21 mouse cellular contexts compared by ENCODE assay signal in the genomic region with DNA sequence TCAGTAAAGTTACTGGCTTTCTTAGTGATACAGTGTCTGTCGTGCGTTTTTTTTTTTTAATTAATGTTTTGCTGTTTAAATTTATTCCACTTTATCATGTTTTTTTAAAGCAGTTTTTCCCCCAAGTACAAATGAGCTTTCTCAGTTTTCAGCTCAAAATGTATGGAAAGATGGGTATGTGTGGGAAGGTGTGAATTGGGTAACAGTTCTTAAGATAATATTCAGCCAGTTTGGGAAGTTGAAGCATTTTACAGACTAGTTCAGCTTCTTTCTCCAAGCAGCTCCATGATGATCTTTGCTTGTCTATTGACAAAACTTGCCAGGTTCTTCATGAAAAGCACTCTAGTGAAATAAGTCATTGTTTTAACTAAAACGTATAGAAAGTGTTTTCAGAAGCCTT.
"Had no signal": no experiment of that assay in that cellular context is flagged by ENCODE, and none has a peak within 500 bp of the region (broad histone marks: within the 10 kb centered on the region; RNA-seq: fewer than 3 reads in every experiment).

No protein-coding gene starts in this region.

- H3K9ac ChIP-seq: liver, postnatal 0 days; lung, embryonic 15.5 days; midbrain, embryonic 13.5 days; midbrain, embryonic 15.5 days; neural tube, embryonic 13.5 days; neural tube, embryonic 15.5 days had no signal

- H3K4me1 ChIP-seq: lung, embryonic 15.5 days; megakaryocyte, embryonic 14.5 days; midbrain, embryonic 15.5 days had no signal

- H3K27me3 ChIP-seq: lung, embryonic 15.5 days; megakaryocyte, embryonic 14.5 days; midbrain, embryonic 13.5 days; midbrain, embryonic 15.5 days; neural tube, embryonic 13.5 days; neural tube, embryonic 15.5 days had no signal

- H3K27ac ChIP-seq: lung, embryonic 15.5 days; macrophage; midbrain, embryonic 13.5 days; midbrain, embryonic 15.5 days; neural tube, embryonic 13.5 days; neural tube, embryonic 15.5 days had no signal

- H3K9me3 ChIP-seq: lung, embryonic 15.5 days; megakaryocyte, embryonic 14.5 days; midbrain, embryonic 13.5 days; midbrain, embryonic 15.5 days; neural tube, embryonic 13.5 days; neural tube, embryonic 15.5 days had no signal

- ATAC-seq: liver, postnatal 0 days; lung, postnatal 0 days; midbrain, embryonic 13.5 days; midbrain, embryonic 15.5 days had no signal

- H3K4me3 ChIP-seq: lung, embryonic 15.5 days; megakaryocyte, embryonic 14.5 days; midbrain, embryonic 13.5 days; midbrain, embryonic 15.5 days; neural tube, embryonic 13.5 days; neural tube, embryonic 15.5 days had no signal

- DNase-seq: liver, postnatal 0 days; lung, adult 2 months; lung, postnatal 14 days; lung, postnatal 36 days; retina, postnatal 1 day; right cerebral cortex, adult 18-20 months; right cerebral cortex, postnatal 25 days; right cerebral cortex, postnatal 4 days; spleen, adult 18-20 months; thymus, adult 18-20 months; thymus, postnatal 14 days; thymus, postnatal 36 days had no signal

- H3K36me3 ChIP-seq: lung, embryonic 15.5 days; midbrain, embryonic 13.5 days; midbrain, embryonic 15.5 days; neural tube, embryonic 13.5 days; neural tube, embryonic 15.5 days had no signal

- H3K4me2 ChIP-seq: lung, embryonic 15.5 days; midbrain, embryonic 11.5 days; midbrain, embryonic 13.5 days; midbrain, embryonic 15.5 days; neural tube, embryonic 13.5 days; neural tube, embryonic 15.5 days had no signal
